Mouse (Mus musculus) CH12.LX (cell line): ENCODE results near the gene Ablim2. TPM values are rescaled to one million over a fixed set of nuclear protein-coding genes. Genes with fewer than 3 reads are reported as not detected.

Experiments used
- DNase-seq: peaks from one replicate; pipeline ENCODE4 v3.0.0-alpha.2; 2013; ENCODE audit errors: extremely low read depth
- H3K27ac ChIP-seq: 2 replicates; pipeline ENCODE4 v1.5.1; 2012; ENCODE audit warnings: low read depth, mild to moderate bottlenecking, control low read depth, moderate library complexity; ENCODE audit not compliant: insufficient read depth
- H3K27me3 ChIP-seq: replicated peaks from 2 replicates; pipeline ENCODE3; 2012; ENCODE audit warnings: inconsistent platforms
- H3K36me3 ChIP-seq, 2 experiments: replicated peaks in 1 of 2; 2 replicates each; pipeline versions ENCODE3 to v1.6.1; 2012; ENCODE audit warnings: inconsistent platforms in 1 of 2, low read length in 1 of 2, mild to moderate bottlenecking in 1 of 2, mixed read lengths in 1 of 2, moderate library complexity in 1 of 2; ENCODE audit not compliant: control insufficient read depth in 1 of 2, insufficient read depth in 1 of 2
- H3K4me1 ChIP-seq, 2 experiments: 2 replicates each; pipeline ENCODE4 v1.6.1; 2012; ENCODE audit warnings: inconsistent platforms in 1 of 2, moderate library complexity in 1 of 2; ENCODE audit not compliant: insufficient read depth in 2 of 2, control insufficient read depth in 1 of 2
- H3K4me2 ChIP-seq: 2 replicates; pipeline ENCODE4 v1.6.1; 2012; ENCODE audit warnings: low read depth, mild to moderate bottlenecking, control low read depth; ENCODE audit not compliant: poor library complexity, insufficient read depth, severe bottlenecking
- H3K4me3 ChIP-seq, 3 experiments: fragments of 150-350 bp in 1 of 3; sonication (generic) in 1 of 3; replicated peaks in 1 of 3; 2 replicates each; pipeline versions ENCODE3 to v1.5.1; 2011 to 2012; ENCODE audit warnings: low read depth in 2 of 3, low read length in 2 of 3, mild to moderate bottlenecking in 2 of 3, moderate library complexity in 2 of 3, control low read depth in 1 of 3, improper control_type of control experiment in 1 of 3, inconsistent platforms in 1 of 3, mixed read lengths in 1 of 3; ENCODE audit not compliant: poor library complexity in 1 of 3
- H3K79me2 ChIP-seq: replicated peaks from 2 replicates; pipeline ENCODE4 v1.6.1; 2012; ENCODE audit warnings: mild to moderate bottlenecking, moderate library complexity; ENCODE audit not compliant: control insufficient read depth, poor library complexity, insufficient read depth, severe bottlenecking; ENCODE audit errors: extremely low read depth
- H3K9ac ChIP-seq: 2 replicates; pipeline ENCODE4 v1.6.1; 2012; ENCODE audit warnings: low read depth, mild to moderate bottlenecking, control low read depth, moderate library complexity; ENCODE audit not compliant: insufficient read depth
- H3K9me3 ChIP-seq: replicated peaks from 2 replicates; pipeline ENCODE3; 2012; ENCODE audit warnings: low read length, inconsistent platforms, mixed read lengths
- BHLHE40 ChIP-seq: IDR thresholded peaks from 2 replicates; pipeline ENCODE4 v1.6.1; 2011; ENCODE audit warnings: mild to moderate bottlenecking, low read depth, low read length, improper control_type of control experiment
- CTCF ChIP-seq, 2 experiments: IDR thresholded peaks in 1 of 2; conservative IDR thresholded peaks in 1 of 2; 2 replicates each; pipeline ENCODE4 v1.5.1; 2011 to 2012; ENCODE audit warnings: low read depth in 2 of 2, low read length in 2 of 2, improper control_type of control experiment in 1 of 2, inconsistent platforms in 1 of 2, mild to moderate bottlenecking in 1 of 2, moderate library complexity in 1 of 2
- E2F4 ChIP-seq: IDR thresholded peaks from 2 replicates; pipeline ENCODE4 v1.6.1; 2011; ENCODE audit warnings: low read depth, low read length, improper control_type of control experiment; ENCODE audit not compliant: insufficient replicate concordance
- EP300 ChIP-seq: IDR thresholded peaks from 2 replicates; pipeline ENCODE4 v1.6.1; 2011; ENCODE audit warnings: low read length, improper control_type of control experiment
- IRF4 ChIP-seq: IDR thresholded peaks from 2 replicates; pipeline ENCODE4 v1.6.1; 2014; ENCODE audit warnings: low read depth, mild to moderate bottlenecking, inconsistent platforms, low read length, improper control_type of control experiment
- JUND ChIP-seq: conservative IDR thresholded peaks from 2 replicates; pipeline ENCODE4 v1.6.1; 2011; ENCODE audit warnings: low read depth, low read length, improper control_type of control experiment
- MXI1 ChIP-seq: IDR thresholded peaks from 2 replicates; pipeline ENCODE4 v1.6.1; 2011; ENCODE audit warnings: mild to moderate bottlenecking, low read depth, low read length, improper control_type of control experiment
- NRF1 ChIP-seq: IDR thresholded peaks from 2 replicates; pipeline ENCODE4 v1.6.1; 2014; ENCODE audit warnings: low read depth, mild to moderate bottlenecking, inconsistent platforms, low read length, improper control_type of control experiment, moderate library complexity
- PAX5 ChIP-seq: IDR thresholded peaks from 2 replicates; pipeline ENCODE4 v1.6.1; 2012; ENCODE audit warnings: low read length, inconsistent platforms, mixed read lengths
- POLR2A ChIP-seq: IDR thresholded peaks from 2 replicates; pipeline ENCODE4 v1.6.1; 2011; ENCODE audit warnings: low read depth, mild to moderate bottlenecking, improper control_type of control experiment, low read length
- POLR2AphosphoS2 ChIP-seq: IDR thresholded peaks from 2 replicates; pipeline ENCODE4 v1.6.1; 2011; ENCODE audit warnings: low read depth, low read length, improper control_type of control experiment
- RAD21 ChIP-seq: IDR thresholded peaks from 2 replicates; pipeline ENCODE4 v1.6.1; 2011; ENCODE audit warnings: low read depth, mild to moderate bottlenecking, low read length, improper control_type of control experiment, moderate library complexity
- RCOR1 ChIP-seq: conservative IDR thresholded peaks from 2 replicates; pipeline ENCODE4 v1.6.1; 2012; ENCODE audit warnings: low read depth, mild to moderate bottlenecking, inconsistent platforms, low read length, improper control_type of control experiment
- SMC3 ChIP-seq: IDR thresholded peaks from 2 replicates; pipeline ENCODE4 v1.6.1; 2011; ENCODE audit warnings: low read depth, low read length, improper control_type of control experiment
- TCF12 ChIP-seq: IDR thresholded peaks from 2 replicates; pipeline ENCODE4 v1.6.1; 2014; ENCODE audit warnings: low read depth, mild to moderate bottlenecking, inconsistent platforms, low read length, improper control_type of control experiment
- UBTF ChIP-seq: IDR thresholded peaks from 2 replicates; pipeline ENCODE4 v1.6.1; 2012; ENCODE audit warnings: low read depth, mild to moderate bottlenecking, inconsistent platforms, low read length, improper control_type of control experiment, moderate library complexity
- USF1 ChIP-seq: IDR thresholded peaks from 2 replicates; pipeline ENCODE4 v1.6.1; 2014; ENCODE audit warnings: low read depth, mild to moderate bottlenecking, inconsistent platforms, low read length, improper control_type of control experiment
- USF2 ChIP-seq: conservative IDR thresholded peaks from 2 replicates; pipeline ENCODE4 v1.6.1; 2011; ENCODE audit warnings: low read depth, low read length, improper control_type of control experiment
- ZKSCAN1 ChIP-seq: IDR thresholded peaks from 2 replicates; pipeline ENCODE4 v1.6.1; 2012; ENCODE audit warnings: low read depth, inconsistent platforms, low read length, improper control_type of control experiment, borderline replicate concordance
- ZMIZ1 ChIP-seq: IDR thresholded peaks from 2 replicates; pipeline ENCODE4 v1.6.1; 2012; ENCODE audit warnings: low read depth, mild to moderate bottlenecking, inconsistent platforms, low read length, improper control_type of control experiment
- ZNF384 ChIP-seq: IDR thresholded peaks from 2 replicates; pipeline ENCODE4 v1.6.1; 2012; ENCODE audit warnings: low read depth, low read length, improper control_type of control experiment, inconsistent platforms
- dilution Hi-C: fragments of 300-500 bp; cut with MboI; formaldehyde crosslinking; loops from 2 replicates; pipeline ENCODE4 v1.14.3; 2020; ENCODE audit warnings: low sequenced_read_pairs; ENCODE audit not compliant: extremely low pct_unique_long_range_greater_than_20kb, extremely low pct_ligation_motif_present
- in situ Hi-C: fragments of 300-500 bp; cut with MboI; formaldehyde crosslinking; loops from 3 replicates; pipeline ENCODE4 v1.14.3; 2019; ENCODE audit warnings: low sequenced_read_pairs, low pct_ligation_motif_present, low pct_unique_long_range_greater_than_20kb, mixed read lengths
- polyA plus RNA-seq: library from polyadenylated mRNA; unstranded; fragments of >175 nt; gene quantifications from 2 replicates; pipeline ENCODE4 v1.2.1, GENCODE M21; 2012; ENCODE audit warnings: low read depth; ENCODE audit not compliant: insufficient read length
- total RNA-seq, 2 experiments: library from RNA; depleted of rRNA; stranded (reverse); fragments of 300-350 nt in 1 of 2; fragments of >200 nt in 1 of 2; gene quantifications; 2 replicates each; pipeline ENCODE4 v1.2.3; 2012 to 2014

The Ablim2 gene
- total and polyA plus RNA-seq, 3 experiments: 4.4 to 12.2 (median 11.0) TPM

DNA sequence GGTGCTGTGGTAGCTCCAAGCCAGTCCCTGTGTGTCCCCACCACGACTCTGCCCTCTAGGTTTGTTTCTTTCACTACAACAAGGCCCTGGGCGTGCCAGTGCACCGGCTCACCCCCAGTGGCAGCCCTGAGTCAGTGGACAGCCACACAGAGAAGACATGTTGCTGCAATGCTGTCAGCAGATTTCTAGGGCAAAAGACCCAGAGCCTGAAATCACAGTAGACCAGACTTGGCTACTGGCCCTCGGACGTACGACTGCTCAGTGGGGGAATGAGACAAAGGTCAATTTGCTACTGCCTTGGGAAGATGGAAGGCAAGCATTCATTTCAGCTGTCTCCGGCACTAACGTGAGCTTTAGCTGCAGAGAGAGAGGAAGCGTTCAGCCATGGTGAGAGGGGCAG is 124.7 kb downstream of the Ablim2 start:
- in situ Hi-C loops: loop anchor here (25.0 kb wide), 1 partner anchor 505 kb away; the partner anchor contains the start of gene Sorcs2
- Histone ChIP-seq H3K36me3 (no peaks in the 10 kb centered on the region), H3K79me2 (no peaks in the 10 kb centered on the region), H3K27ac (no peak overlapping the region), H3K9me3 (no peaks in the 10 kb centered on the region), H3K9ac (no peak overlapping the region), H3K4me3 (no peak overlapping the region), H3K4me2 (no peak overlapping the region), H3K4me1 (peaks cover 7 to 11% of the 10 kb centered on the region in 2 experiments), H3K27me3 (peaks cover 13% of the 10 kb centered on the region)
- dilution Hi-C loops: no loop called here
- no peak for TF ChIP-seq POLR2AphosphoS2
- TF ChIP-seq POLR2A: no peak
- TF ChIP-seq BHLHE40: no peak
- no peak for DNase-seq

DNA sequence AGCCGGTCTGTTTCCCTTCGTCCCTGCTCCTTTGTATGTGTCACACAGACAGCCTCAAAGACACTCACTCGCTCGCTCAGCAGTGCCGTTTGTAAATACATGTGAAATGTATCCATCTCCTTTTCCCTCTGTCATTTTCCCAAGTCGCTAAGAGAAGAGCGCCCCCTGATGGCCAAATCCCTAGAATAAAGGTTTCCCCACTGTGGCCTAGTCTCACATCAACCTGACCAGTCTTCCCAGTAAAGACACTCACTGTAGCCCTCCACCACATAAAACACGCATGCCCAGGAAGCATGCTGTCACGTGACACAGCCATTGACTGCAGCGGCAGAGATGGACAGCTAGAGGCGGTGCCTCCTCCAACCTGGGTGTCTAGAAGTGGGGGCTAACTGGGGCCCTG is 126.6 kb downstream of the Ablim2 start:
- in situ Hi-C loops: loop anchor here (25.0 kb wide), 1 partner anchor 503 kb away; the partner anchor contains the start of gene Sorcs2
- H3K79me2 ChIP-seq: no peaks in the 10 kb centered on the region
- dilution Hi-C loops: no loop called here

DNA sequence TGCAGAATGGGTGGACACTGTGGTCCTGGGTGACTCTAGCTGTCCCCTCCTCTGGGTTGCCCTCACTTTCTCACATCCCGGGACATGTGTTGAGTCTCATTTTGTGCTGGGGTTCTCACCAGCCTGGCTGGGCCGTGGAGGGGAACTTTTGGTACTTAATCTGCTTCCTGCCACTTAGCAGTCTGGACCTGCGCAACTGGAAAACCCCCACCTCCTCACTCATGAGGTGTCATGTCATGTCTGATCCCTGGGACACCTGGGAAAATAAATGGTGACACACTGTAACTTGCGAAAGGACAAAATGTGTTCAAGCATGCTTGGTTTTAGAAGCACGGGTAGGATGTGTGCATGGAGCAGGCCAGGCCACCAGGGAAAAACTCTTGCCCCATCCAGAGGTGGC is 127.0 kb downstream of the Ablim2 start:
- dilution Hi-C loops (no loop called here), in situ Hi-C loops (loop anchor here (5.0 to 25.0 kb wide), 2 partner anchors 88 to 503 kb away; partner anchors contain the start of gene Sorcs2)
- Histone ChIP-seq H3K27me3 (peaks cover 2% of the 10 kb centered on the region), H3K36me3 (no peaks in the 10 kb centered on the region), H3K9ac (no peak overlapping the region), H3K79me2 (no peaks in the 10 kb centered on the region), H3K4me1 (peaks cover 7 to 11% of the 10 kb centered on the region in 2 experiments), H3K4me3 (no peak overlapping the region), H3K27ac (no peak overlapping the region), H3K9me3 (no peaks in the 10 kb centered on the region), H3K4me2 (no peak overlapping the region)
- TF ChIP-seq MXI1: no peak
- no peak for TF ChIP-seq USF1
- no peak for TF ChIP-seq TCF12
- no peak for TF ChIP-seq EP300
- no peak for TF ChIP-seq PAX5
- TF ChIP-seq POLR2A: no peak
- no peak for TF ChIP-seq USF2
- no peak for TF ChIP-seq ZNF384
- no peak for TF ChIP-seq IRF4
- no peak for TF ChIP-seq JUND
- no peak for TF ChIP-seq ZKSCAN1
- no peak for TF ChIP-seq RCOR1
- TF ChIP-seq RAD21: no peak
- TF ChIP-seq E2F4: no peak
- no peak for DNase-seq

More for the DNA sequence above, 126.6 kb downstream of the Ablim2 start:
- Histone ChIP-seq H3K9ac (no peak overlapping the region), H3K4me2 (no peak overlapping the region), H3K4me1 (peaks cover 7 to 11% of the 10 kb centered on the region in 2 experiments), H3K36me3 (no peaks in the 10 kb centered on the region), H3K27me3 (peaks cover 2% of the 10 kb centered on the region), H3K9me3 (no peaks in the 10 kb centered on the region), H3K27ac (no peak overlapping the region), H3K4me3 (no peak overlapping the region)
- peak; percentile 22; the same call in 1 of the 2 replicates for TF ChIP-seq SMC3
- TF ChIP-seq UBTF: no peak
- peak; percentile 78 for TF ChIP-seq USF1
- peak; percentile 31 for TF ChIP-seq RAD21
- TF ChIP-seq ZMIZ1: no peak
- TF ChIP-seq NRF1: peak; percentile 68
- peak; percentile 67 to 69 for TF ChIP-seq CTCF (conservative IDR thresholded peaks at IDR 0.05 in 1 of 2, IDR thresholded peaks at IDR 0.05 in 1 of 2; ENCODE audit: low read depth in 2 of 2, low read length in 2 of 2)
- TF ChIP-seq USF2: peak; percentile 75
- peak; percentile 40 for DNase-seq
